Mouse (Mus musculus) adrenal gland, adult 10 weeks (tissue): ENCODE measurements around the gene Anxa7. TPM values are rescaled to one million over a fixed set of nuclear protein-coding genes. Genes with fewer than 3 reads are reported as not detected.

Experiments
- polyA plus RNA-seq: library from polyadenylated mRNA; stranded (reverse); fragments of 350-450 nt; fragmentation: Illumina TruSeq; extraction: RNeasy Lipid Tissue Mini Kit (QIAGEN cat#74804); gene quantifications from one replicate; pipeline ENCODE4 v1.2.3, GENCODE M21; 2014; ENCODE audit warnings: low read depth, low replicate concordance

Gene Anxa7
- polyA plus RNA-seq, result 208 TPM

DNA sequence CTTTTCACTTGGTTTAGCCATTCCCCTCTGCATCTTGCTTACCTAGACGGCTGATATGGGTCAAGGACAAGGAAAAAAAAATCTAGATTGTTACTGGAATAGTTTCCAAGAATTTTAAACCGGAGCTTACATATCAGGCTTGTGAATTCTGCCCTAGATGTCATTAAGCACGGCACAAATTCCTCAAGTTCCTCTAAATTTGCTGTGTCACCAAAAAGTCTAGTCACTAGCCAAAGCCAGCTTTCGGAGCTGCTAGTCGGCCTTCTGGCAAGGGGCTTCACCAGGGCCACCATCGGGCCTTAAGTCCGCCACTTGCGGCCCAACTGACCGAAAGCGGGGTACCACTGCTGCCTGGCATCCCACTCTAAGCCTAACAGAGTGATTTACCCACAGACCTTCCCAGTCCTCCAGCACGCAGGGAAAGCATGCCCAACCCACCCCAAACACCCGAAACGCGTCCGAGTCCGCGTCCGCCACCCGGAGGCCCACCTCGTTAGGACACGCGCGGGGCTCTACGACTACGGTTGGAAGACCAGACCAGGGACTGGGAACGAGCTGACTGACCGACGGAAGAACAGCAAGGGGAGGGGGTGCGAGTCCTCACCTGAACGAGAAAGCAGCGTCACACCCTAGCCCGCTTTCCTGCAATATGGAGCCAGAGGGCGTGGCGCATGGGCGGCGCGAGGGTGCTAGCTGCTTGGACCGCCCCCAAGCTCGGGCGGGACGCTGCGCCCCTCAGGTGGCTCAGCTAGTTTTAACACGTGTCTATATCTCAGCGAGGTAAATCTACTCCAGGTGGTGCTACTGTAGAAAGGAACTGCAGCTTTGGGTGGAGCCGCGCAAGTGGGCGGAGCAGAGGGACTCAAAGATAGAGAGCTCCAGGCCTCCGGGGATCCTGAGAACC, at the start of gene Anxa7:
Gene Anxa7, minus strand, starts transcription at position 843 of the 904 bp plus-strand sequence.

GRCm38 (mm10) chr14:20496603-20497002, 16.7 kb upstream of the Anxa7 start, which contains the start of gene Mss51:
Gene Mss51 (minus strand): TSS chr14:20496901.

GRCm38 (mm10) chr14:20451765-20452331, 28.1 kb downstream of the Anxa7 start, which contains the start of gene Cfap70:
Gene Cfap70 (minus strand): TSS chr14:20452226.

Other genes starting within 250 kb of the Anxa7 start
- gene Kcnk16, start 210.9 kb downstream of the Anxa7 start, polyA plus RNA-seq, result not detected
- 15.6 TPM for gene Nudt13, start 185.4 kb downstream of the Anxa7 start, polyA plus RNA-seq
- gene Ecd, start 132.0 kb downstream of the Anxa7 start, polyA plus RNA-seq, result 31.1 TPM
- gene Fam149b, start 132.0 kb downstream of the Anxa7 start, polyA plus RNA-seq, result 35.2 TPM
- gene Dnajc9, start 91.2 kb downstream of the Anxa7 start, polyA plus RNA-seq, result 192 TPM
- gene Mrps16, start 86.5 kb downstream of the Anxa7 start, polyA plus RNA-seq, result 7.9 TPM
- gene Cfap70, start 27.9 kb downstream of the Anxa7 start, polyA plus RNA-seq, result 0.87 TPM
- 1.2 TPM for gene Mss51, start 16.8 kb upstream of the Anxa7 start, polyA plus RNA-seq
- gene Ppp3cb, start 66.4 kb upstream of the Anxa7 start, polyA plus RNA-seq, result 254 TPM
- gene Usp54, start 160.9 kb upstream of the Anxa7 start, polyA plus RNA-seq, result 10.8 TPM
- 6.0 TPM for gene Myoz1, start 176.4 kb upstream of the Anxa7 start, polyA plus RNA-seq
- gene Synpo2l, start 188.2 kb upstream of the Anxa7 start, polyA plus RNA-seq, result 0.47 TPM
- gene Sec24c, start 194.2 kb upstream of the Anxa7 start, polyA plus RNA-seq, result 52.5 TPM
- 40.8 TPM for gene Fut11, start 214.8 kb upstream of the Anxa7 start, polyA plus RNA-seq
- gene Chchd1, start 222.9 kb upstream of the Anxa7 start, polyA plus RNA-seq, result 142 TPM
- gene Zswim8, start 227.4 kb upstream of the Anxa7 start, polyA plus RNA-seq, result 9.0 TPM